In genomic region chr12:101082296-101083075, GRCm38 (mm10) we compare ENCODE assay signal across 8 mouse cellular contexts. TPM values are rescaled to one million over a fixed set of nuclear protein-coding genes. Genes with fewer than 3 reads are reported as not detected.
DNase-seq lines count a peak whose midpoint lies in the region; ATAC-seq and TF ChIP-seq lines count a peak whose summit lies in the region.

No protein-coding gene starts in this region.

- no peak for TF ChIP-seq POLR2A in brain, embryonic 14.5 days (IDR thresholded peaks at IDR 0.05; ENCODE audit: borderline replicate concordance, extremely low read depth, insufficient read depth, insufficient read length, poor library complexity, severe bottlenecking)

- peak overlapping the region; percentile 100 for H3K27ac ChIP-seq in layer of hippocampus, adult 2 months
- peak overlapping the region; percentile 98 for H3K27ac ChIP-seq in forebrain, embryonic 14.5 days (ENCODE audit: low read depth, low read length)
- H3K27ac ChIP-seq in heart, postnatal 0 days (ENCODE audit: low read depth): peak overlapping the region; percentile 99

- H3K9me3 ChIP-seq in forebrain, embryonic 14.5 days (replicated peaks; ENCODE audit: control insufficient read depth, low read length): no peaks in the 10 kb centered on the region
- no peaks in the 10 kb centered on the region for H3K9me3 ChIP-seq in heart, postnatal 0 days (replicated peaks; ENCODE audit: control insufficient read depth, low read length)

- peak overlapping the region; percentile 97 for H3K4me3 ChIP-seq in layer of hippocampus, adult 2 months
- peak overlapping the region; percentile 100 for H3K4me3 ChIP-seq in forebrain, embryonic 14.5 days (ENCODE audit: low read depth, low read length)
- peak overlapping the region; percentile 97 for H3K4me3 ChIP-seq in heart, postnatal 0 days (ENCODE audit: low read depth, low read length)

- peak in 1 of 2 experiments; percentile 21 for DNase-seq in layer of hippocampus, adult 2 months (ENCODE audit: low spot score in 2 of 2)
- DNase-seq in layer of hippocampus, adult 9-10 months (ENCODE audit: low spot score): no peak
- peak; percentile 12 for DNase-seq in brain, embryonic 14.5 days (ENCODE audit: low read depth)
- DNase-seq in forebrain, embryonic 14.5 days (ENCODE audit: low spot score): peak; percentile 6
- DNase-seq in heart, postnatal 0 days (ENCODE audit: low spot score): no peak
- peak; percentile 45 for DNase-seq in kidney, postnatal 14 days
- peak; percentile 30 for DNase-seq in lung, postnatal 36 days
- DNase-seq in right cerebral cortex, postnatal 25 days: peak; percentile 40

- no peaks in the 10 kb centered on the region for H3K27me3 ChIP-seq in forebrain, embryonic 14.5 days (replicated peaks; ENCODE audit: control insufficient read depth, insufficient read depth, low read length)
- no peaks in the 10 kb centered on the region for H3K27me3 ChIP-seq in heart, postnatal 0 days (ENCODE audit: control insufficient read depth, insufficient read depth, low read length)

- H3K9ac ChIP-seq in forebrain, embryonic 14.5 days (ENCODE audit: low read length): peak overlapping the region; percentile 97
- H3K9ac ChIP-seq in heart, postnatal 0 days (replicated peaks; ENCODE audit: low read depth, low read length): peak overlapping the region; percentile 99

- peak; percentile 4 for ATAC-seq in forebrain, embryonic 14.5 days
- peak; percentile 7 for ATAC-seq in heart, postnatal 0 days (ENCODE audit: insufficient read depth, low read depth)

- TF ChIP-seq EP300 in heart, postnatal 0 days (IDR thresholded peaks at IDR 0.05; ENCODE audit: low read depth): no peak

- TF ChIP-seq CTCF in layer of hippocampus, adult 2 months (conservative IDR thresholded peaks at IDR 0.05): no peak
- TF ChIP-seq CTCF in brain, embryonic 14.5 days (IDR thresholded peaks at IDR 0.05; ENCODE audit: borderline replicate concordance, extremely low read depth, insufficient read depth, insufficient read length): no peak
- TF ChIP-seq CTCF in heart, postnatal 0 days (IDR thresholded peaks at IDR 0.05; ENCODE audit: low read depth): no peak

- under 1% methylated on average over 60 of the region's 69 CpGs for WGBS in forebrain, embryonic 14.5 days
- WGBS in heart, postnatal 0 days: under 1% methylated on average over 66 of the region's 69 CpGs

- H3K4me1 ChIP-seq in forebrain, embryonic 14.5 days (ENCODE audit: control insufficient read depth, insufficient read depth, low read length): peaks cover 3% of the 10 kb centered on the region; the same call in 1 of the 2 replicates
- H3K4me1 ChIP-seq in heart, postnatal 0 days (ENCODE audit: control insufficient read depth, insufficient read depth): peaks cover 39% of the 10 kb centered on the region

- peak overlapping the region; percentile 82 for H3K4me2 ChIP-seq in forebrain, embryonic 14.5 days (ENCODE audit: low read length)
- peak overlapping the region; percentile 93 for H3K4me2 ChIP-seq in heart, postnatal 0 days (ENCODE audit: low read depth, low read length)

- peaks cover 8% of the 10 kb centered on the region; the same call in 1 of the 2 replicates for H3K36me3 ChIP-seq in forebrain, embryonic 14.5 days (ENCODE audit: control insufficient read depth, insufficient read depth, low read length)
- H3K36me3 ChIP-seq in heart, postnatal 0 days (replicated peaks; ENCODE audit: control insufficient read depth, insufficient read depth, low read length): peaks cover 5% of the 10 kb centered on the region; the same call in 1 of the 2 replicates

RNA-seq across cellular contexts. Expression of gene Ppp4r3a, which starts 1.0 kb away (rescaled TPM):
- 10 to 100 TPM; 38.4 to 44.7 TPM for total RNA-seq in layer of hippocampus, adult 2 months (2021)
- 37.2 and 45.0 TPM in 2 replicates for polyA plus RNA-seq in brain, embryonic 14.5 days (2012; rRNA removed)
- 27.5 and 35.0 TPM in 2 replicates for polyA plus RNA-seq in forebrain, embryonic 14.5 days (2014; fragmentation: Nextera tagmentation; extraction: Ambion mirVana)
- 31.4 and 32.9 TPM in 2 replicates for total RNA-seq in heart, postnatal 0 days (2014; rRNA removed; ENCODE audit: low replicate concordance)
- 12.8 and 13.9 TPM in 2 replicates for polyA plus RNA-seq in heart, postnatal 0 days (2015; fragmentation: Nextera tagmentation; extraction: Ambion mirVana)

RNA-seq across cellular contexts. Expression of gene Ccdc88c, which starts 53.6 kb away (rescaled TPM):
- 10 to 100 TPM; 24.3 to 33.7 TPM for total RNA-seq in layer of hippocampus, adult 2 months (2021)
- 24.1 and 31.6 TPM in 2 replicates for polyA plus RNA-seq in brain, embryonic 14.5 days (2012; rRNA removed)
- 11.6 and 15.3 TPM in 2 replicates for polyA plus RNA-seq in forebrain, embryonic 14.5 days (2014; fragmentation: Nextera tagmentation; extraction: Ambion mirVana)
- total RNA-seq in heart, postnatal 0 days (2014; rRNA removed; ENCODE audit: low replicate concordance): 4.7 and 6.5 TPM in 2 replicates
- polyA plus RNA-seq in heart, postnatal 0 days (2015; fragmentation: Nextera tagmentation; extraction: Ambion mirVana): 1.2 and 1.6 TPM in 2 replicates

Comparison
In these comparisons a context has a peak if more than half of its experiments do, and no peak if none do; other contexts are left out.
1. DNase-seq: peak in brain, embryonic 14.5 days (single experiment), forebrain, embryonic 14.5 days (single experiment), kidney, postnatal 14 days (single experiment), lung, postnatal 36 days (single experiment) and right cerebral cortex, postnatal 25 days (single experiment); none in layer of hippocampus, adult 9-10 months (single experiment) and heart, postnatal 0 days (single experiment).
2. Peak in every context shown above with its lines, with median percentiles within 50 percentile points of each other: H3K27ac ChIP-seq and H3K4me3 ChIP-seq.